Mouse (Mus musculus) liver, embryonic 12.5 days (tissue): ENCODE data around the gene Phc2. TPM values are rescaled to one million over a fixed set of nuclear protein-coding genes. Genes with fewer than 3 reads are reported as not detected.

Source experiments
- ATAC-seq: fragments of 200-750 bp; cut with Nextera tagmentation; 2 replicates; pipeline ENCODE4 v1.8.0; 2017; ENCODE audit warnings: moderate number of reproducible peaks, mild to moderate bottlenecking, moderate library complexity
- H3K27ac ChIP-seq: fragments of 300-500 bp; sonication (generic); 2 replicates; pipeline ENCODE4 v1.5.1; 2016; ENCODE audit warnings: mild to moderate bottlenecking
- H3K27me3 ChIP-seq: fragments of 300-500 bp; sonication (generic); replicated peaks from 2 replicates; pipeline ENCODE4 v1.6.1; 2016; ENCODE audit warnings: mild to moderate bottlenecking, moderate library complexity
- H3K36me3 ChIP-seq: fragments of 300-500 bp; sonication (generic); 2 replicates; pipeline ENCODE4 v1.6.1; 2016; ENCODE audit warnings: mild to moderate bottlenecking, moderate library complexity
- H3K4me1 ChIP-seq: fragments of 300-500 bp; sonication (generic); 2 replicates; pipeline ENCODE4 v1.6.1; 2016
- H3K4me2 ChIP-seq: fragments of 300-500 bp; sonication (generic); 2 replicates; pipeline ENCODE4 v1.6.1; 2016; ENCODE audit warnings: mild to moderate bottlenecking, moderate library complexity
- H3K4me3 ChIP-seq: fragments of 300-500 bp; sonication (generic); 2 replicates; pipeline ENCODE4 v1.5.1; 2016; ENCODE audit warnings: mild to moderate bottlenecking, moderate library complexity
- H3K9ac ChIP-seq: fragments of 300-500 bp; sonication (generic); 2 replicates; pipeline ENCODE4 v1.6.1; 2016; ENCODE audit warnings: mild to moderate bottlenecking, moderate library complexity
- H3K9me3 ChIP-seq: fragments of 300-500 bp; sonication (generic); replicated peaks from 2 replicates; pipeline ENCODE4 v1.6.1; 2016; ENCODE audit warnings: mild to moderate bottlenecking, moderate library complexity
- WGBS: fragments of 180-500 bp; shearing (Covaris S2); methylation state at CpG from one replicate; pipeline ENCODE4 v1.1.7; 2016; ENCODE audit not compliant: insufficient replicate concordance; 5-methylcytosine and 5-hydroxymethylcytosine counted together
- polyA plus RNA-seq: library from polyadenylated mRNA; unstranded; fragments of >200 nt; fragmentation: Nextera tagmentation; extraction: Ambion mirVana; gene quantifications from 2 replicates; pipeline ENCODE4 v1.2.1, GENCODE M21; 2016

The Phc2 gene
- polyA plus RNA-seq, 1 experiment from 2014 or later, result 33.2 TPM

DNA sequence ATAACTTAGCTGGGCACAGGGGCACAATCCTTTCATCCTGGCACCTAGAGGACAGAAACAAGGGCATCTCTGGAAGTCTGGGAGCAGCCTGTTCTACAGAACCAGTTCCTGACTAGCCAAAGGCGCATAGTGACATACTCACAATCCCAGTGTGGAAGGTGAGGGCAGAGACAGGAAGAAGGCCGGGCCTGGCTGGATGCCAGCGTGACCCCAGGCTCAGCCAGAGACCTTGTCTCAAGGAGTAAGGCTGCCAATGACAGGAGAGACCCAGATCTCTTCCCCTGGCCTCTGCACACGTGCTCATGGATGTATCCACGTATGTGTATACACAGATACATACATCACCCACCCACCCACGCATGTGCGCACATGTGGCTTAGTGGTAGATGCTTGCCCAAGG, 127.5 kb downstream of the Phc2 start:
- Histone ChIP-seq H3K4me1 (peaks cover 23% of the 10 kb centered on the region), H3K9ac (no peak overlapping the region), H3K27me3 (no peaks in the 10 kb centered on the region), H3K4me3 (no peak overlapping the region), H3K4me2 (no peak overlapping the region), H3K36me3 (peaks cover 100% of the 10 kb centered on the region), H3K9me3 (no peaks in the 10 kb centered on the region), H3K27ac (no peak overlapping the region)
- 82% methylated on average over 7 of the region's 7 CpGs for WGBS
- no peak for ATAC-seq

DNA sequence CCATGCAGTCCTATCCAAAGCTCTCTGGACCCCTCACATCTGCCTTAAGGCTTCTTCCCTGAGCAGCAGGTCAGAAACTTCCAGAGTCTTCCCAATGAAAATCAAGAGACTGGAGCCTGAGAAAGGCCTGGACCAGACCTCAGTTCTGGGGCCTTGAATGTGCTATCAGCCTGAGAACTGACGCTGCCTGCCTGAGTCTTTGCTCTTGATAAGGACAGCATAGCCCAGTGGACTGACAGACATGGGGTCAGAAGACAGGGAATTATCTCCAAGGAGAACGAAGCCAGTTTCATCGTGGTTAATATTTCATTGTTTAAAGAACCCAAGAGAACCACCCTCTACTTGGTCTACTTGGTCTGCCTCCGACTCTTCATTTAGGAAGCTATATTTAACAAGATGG, 128.1 kb downstream of the Phc2 start:
- Histone ChIP-seq H3K9me3 (no peaks in the 10 kb centered on the region), H3K27me3 (no peaks in the 10 kb centered on the region), H3K9ac (peak overlapping the region; percentile 35), H3K4me3 (no peak overlapping the region), H3K4me2 (no peak overlapping the region), H3K27ac (no peak overlapping the region), H3K36me3 (peaks cover 100% of the 10 kb centered on the region), H3K4me1 (peaks cover 19% of the 10 kb centered on the region)
- WGBS, result 23% methylated on average over 4 of the region's 4 CpGs
- ATAC-seq, result peak; percentile 59; the same call in 1 of the 2 replicates

DNA sequence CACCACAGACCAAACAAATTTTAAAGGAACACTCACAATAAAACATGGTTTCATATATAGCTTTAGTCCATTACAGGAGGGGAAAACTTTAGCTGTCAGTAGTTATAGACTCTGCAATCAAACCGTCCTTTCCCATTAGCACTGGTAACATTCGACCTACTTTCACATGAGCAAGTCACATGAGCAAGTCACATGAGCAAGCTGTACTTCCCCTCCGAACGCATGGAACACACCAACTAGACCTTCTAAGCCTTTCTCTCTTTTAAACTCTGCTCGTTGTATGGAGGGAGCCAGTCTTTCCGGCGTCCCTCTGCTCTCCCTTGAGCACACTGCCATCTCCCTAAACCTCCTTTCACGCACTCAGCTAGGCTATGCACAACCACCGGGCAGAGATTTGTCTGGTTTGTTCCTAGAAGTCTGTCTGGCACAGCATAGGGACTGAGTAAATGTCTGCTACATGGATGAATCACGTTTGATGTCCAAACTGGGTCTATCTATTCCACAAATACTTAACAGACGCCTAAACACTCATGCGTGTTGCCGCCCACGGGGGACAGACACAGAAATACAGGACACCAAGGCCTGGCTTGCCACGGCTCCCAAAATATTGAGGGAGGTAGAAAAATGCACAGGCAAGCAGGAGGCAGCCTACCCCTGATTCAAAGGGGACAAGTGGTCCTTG, 130.6 kb downstream of the Phc2 start:
- ATAC-seq, result no peak
- H3K9me3 ChIP-seq, result no peaks in the 10 kb centered on the region
- 79% methylated on average over 15 of the region's 15 CpGs for WGBS
- no peak overlapping the region for H3K4me3 ChIP-seq
- peaks cover 20% of the 10 kb centered on the region for H3K4me1 ChIP-seq
- no peak overlapping the region for H3K4me2 ChIP-seq
- H3K27me3 ChIP-seq, result no peaks in the 10 kb centered on the region
- no peak overlapping the region for H3K9ac ChIP-seq
- no peak overlapping the region for H3K27ac ChIP-seq
- H3K36me3 ChIP-seq, result peaks cover 89% of the 10 kb centered on the region

DNA sequence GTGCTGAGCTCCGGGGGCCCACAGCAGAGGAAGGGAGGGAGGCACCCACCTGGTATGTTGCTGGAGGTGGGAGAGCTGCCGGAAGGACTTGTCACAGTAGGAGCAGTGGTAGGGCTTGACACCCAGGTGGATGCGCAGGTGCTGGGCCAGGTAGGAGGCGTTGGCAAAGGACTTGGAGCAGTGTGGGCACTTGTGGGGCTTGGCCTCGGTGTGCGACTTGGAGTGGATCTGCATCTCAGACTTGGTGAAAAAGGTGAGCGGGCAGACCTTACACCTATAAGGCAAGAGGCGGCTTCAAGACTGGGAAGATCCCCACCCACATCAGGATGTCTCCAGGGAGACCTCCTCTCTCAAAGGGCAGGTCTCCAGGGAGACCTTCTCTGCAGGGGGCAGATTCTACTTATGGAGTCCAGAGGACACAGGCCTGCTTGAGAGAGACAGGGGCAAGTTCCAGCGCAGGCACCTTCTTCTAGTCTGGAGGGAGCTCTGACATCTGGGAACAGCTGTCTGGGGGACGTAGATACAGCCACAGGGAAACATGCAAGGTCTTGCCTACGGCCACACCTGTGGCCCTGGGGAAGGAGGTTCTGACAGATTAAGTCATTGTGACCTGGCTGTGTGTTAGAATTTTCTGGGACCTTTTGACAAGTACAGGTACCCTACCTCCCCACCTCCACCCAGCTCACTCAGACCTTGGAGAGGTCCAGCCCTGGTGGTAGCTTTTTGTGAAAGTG, 131.6 kb downstream of the Phc2 start:
- H3K36me3 ChIP-seq, result peaks cover 83% of the 10 kb centered on the region

DNA sequence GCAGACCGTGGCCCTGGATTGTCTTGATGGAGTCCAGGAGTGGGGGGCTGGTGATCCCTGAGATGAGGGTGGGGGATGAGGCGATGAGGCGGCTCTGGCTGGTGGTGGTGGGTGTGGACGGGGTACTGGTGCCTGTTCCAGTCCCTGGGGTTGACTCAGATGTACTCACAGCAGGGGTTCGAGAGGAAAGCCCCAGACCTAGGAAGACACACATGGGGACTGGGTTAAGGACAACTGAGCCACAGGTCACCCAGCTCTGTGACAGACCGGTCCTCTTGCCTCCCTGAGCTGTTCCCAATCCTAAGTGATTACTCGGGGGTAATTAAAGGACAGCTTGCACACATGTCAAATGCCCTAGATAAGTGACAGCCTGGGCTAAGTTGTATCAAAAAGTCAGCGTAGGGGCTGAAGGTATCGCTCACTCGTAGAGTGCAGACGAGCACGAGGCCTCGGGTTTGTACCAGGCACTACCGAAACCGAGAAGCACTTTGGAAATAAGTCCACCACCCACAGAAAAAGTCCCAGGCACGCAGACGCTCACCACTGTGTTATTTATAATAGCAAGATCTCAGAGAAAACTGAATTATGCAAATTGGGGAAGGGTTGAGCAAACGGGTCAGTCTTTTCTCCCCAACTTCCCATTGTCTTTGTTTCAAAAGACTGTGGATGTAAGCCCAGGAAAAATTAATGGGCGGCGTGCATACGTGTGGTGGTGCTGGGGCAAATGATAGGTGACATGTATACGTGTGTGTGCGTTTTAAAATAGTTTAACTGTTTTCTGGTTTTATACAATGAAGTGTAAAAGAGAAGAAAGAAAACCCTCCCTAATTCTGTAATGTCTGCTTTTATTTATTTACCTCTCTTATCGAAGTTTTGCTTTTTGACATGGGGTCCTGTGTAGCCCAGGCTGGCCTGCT, 132.8 kb downstream of the Phc2 start:
- H3K27me3 ChIP-seq, result no peaks in the 10 kb centered on the region
- H3K36me3 ChIP-seq, result peaks cover 74% of the 10 kb centered on the region
- no peak overlapping the region for H3K9ac ChIP-seq
- no peak overlapping the region for H3K4me2 ChIP-seq
- H3K4me3 ChIP-seq, result no peak overlapping the region
- 86% methylated on average over 24 of the region's 24 CpGs for WGBS
- H3K4me1 ChIP-seq, result peaks cover 29% of the 10 kb centered on the region
- ATAC-seq, result no peak
- H3K27ac ChIP-seq, result no peak overlapping the region
- no peaks in the 10 kb centered on the region for H3K9me3 ChIP-seq

More for the DNA sequence above, 131.6 kb downstream of the Phc2 start:
- Histone ChIP-seq H3K4me1 (peaks cover 30% of the 10 kb centered on the region), H3K27me3 (no peaks in the 10 kb centered on the region), H3K9me3 (no peaks in the 10 kb centered on the region), H3K9ac (no peak overlapping the region), H3K4me2 (no peak overlapping the region), H3K4me3 (no peak overlapping the region), H3K27ac (no peak overlapping the region)
- no peak for ATAC-seq
- 86% methylated on average over 11 of the region's 11 CpGs for WGBS

DNA sequence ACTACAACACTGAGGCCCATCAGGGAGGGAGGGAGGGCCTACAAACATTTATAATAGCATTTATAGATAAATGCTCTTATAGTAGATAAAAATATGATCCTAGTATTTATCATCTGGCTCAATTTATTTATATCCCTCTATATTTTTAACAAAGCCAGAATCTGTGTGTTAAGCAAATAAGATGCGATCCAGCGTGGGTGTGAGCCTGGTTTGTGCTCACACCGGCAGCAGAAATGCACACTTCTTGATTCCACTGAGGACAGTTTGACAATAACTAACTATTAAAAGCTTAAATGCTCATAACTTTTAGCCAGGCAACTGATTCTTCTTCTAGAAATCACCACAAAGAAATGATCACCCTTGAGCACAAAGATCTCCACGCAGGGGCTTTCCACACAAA, 133.6 kb downstream of the Phc2 start:
- Histone ChIP-seq H3K4me2 (no peak overlapping the region), H3K9me3 (no peaks in the 10 kb centered on the region), H3K4me3 (no peak overlapping the region), H3K36me3 (peaks cover 72% of the 10 kb centered on the region), H3K9ac (no peak overlapping the region), H3K27ac (no peak overlapping the region), H3K27me3 (no peaks in the 10 kb centered on the region), H3K4me1 (peaks cover 20% of the 10 kb centered on the region)
- ATAC-seq, result no peak
- WGBS, result 88% methylated on average over 4 of the region's 4 CpGs

DNA sequence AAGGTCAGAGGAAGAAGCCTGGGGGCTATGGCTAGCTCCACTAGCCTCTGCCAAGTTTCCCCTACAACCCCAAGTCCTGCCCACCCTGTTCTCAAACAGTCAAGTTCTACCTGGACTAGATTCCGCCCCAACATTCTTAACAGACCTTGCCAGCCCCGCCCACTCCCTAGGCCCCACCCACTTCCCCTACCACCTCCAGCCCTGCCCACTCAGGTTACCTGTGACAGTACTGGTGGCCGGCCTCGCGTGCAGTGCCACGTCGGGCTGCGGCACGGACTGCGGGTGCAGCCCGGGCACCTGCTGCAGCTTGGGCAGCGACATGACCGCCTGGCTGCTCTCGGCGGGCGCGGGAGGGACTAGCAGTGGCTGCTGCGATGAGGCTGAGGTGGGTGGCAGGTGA, 135.1 kb downstream of the Phc2 start:
- Histone ChIP-seq H3K36me3 (peaks cover 71% of the 10 kb centered on the region), H3K4me2 (peak overlapping the region; percentile 47), H3K9me3 (no peaks in the 10 kb centered on the region), H3K27me3 (no peaks in the 10 kb centered on the region), H3K27ac (no peak overlapping the region), H3K4me3 (peak overlapping the region; percentile 30), H3K4me1 (peaks cover 24% of the 10 kb centered on the region), H3K9ac (no peak overlapping the region)
- no peak for ATAC-seq
- WGBS, result 63% methylated on average over 18 of the region's 18 CpGs

DNA sequence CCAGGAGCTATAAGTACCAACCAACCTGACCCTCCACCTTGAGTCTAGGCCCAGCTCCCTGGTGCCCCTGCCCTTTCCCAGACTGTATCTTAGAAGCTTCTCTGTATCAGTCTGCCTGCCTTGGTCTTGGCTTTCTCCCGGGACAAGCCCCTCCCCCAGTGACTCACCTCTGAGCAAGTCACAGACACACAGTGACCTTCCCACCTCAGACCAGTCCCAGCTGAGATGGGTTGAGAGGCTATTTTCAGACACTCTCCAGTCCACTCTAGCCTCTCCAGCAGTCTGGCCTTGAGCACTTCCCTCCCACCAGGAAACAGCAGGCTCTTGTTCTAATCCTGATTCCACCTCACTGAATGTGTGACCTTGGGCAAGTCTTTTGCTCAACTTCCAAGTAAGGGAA, 139.2 kb downstream of the Phc2 start:
- Histone ChIP-seq H3K9me3 (no peaks in the 10 kb centered on the region), H3K4me3 (no peak overlapping the region), H3K9ac (no peak overlapping the region), H3K36me3 (peaks cover 37% of the 10 kb centered on the region), H3K4me1 (peaks cover 60% of the 10 kb centered on the region), H3K27me3 (no peaks in the 10 kb centered on the region), H3K4me2 (no peak overlapping the region), H3K27ac (no peak overlapping the region)
- ATAC-seq, result no peak
- WGBS, result 11% methylated on average over 1 of the region's 1 CpGs

DNA sequence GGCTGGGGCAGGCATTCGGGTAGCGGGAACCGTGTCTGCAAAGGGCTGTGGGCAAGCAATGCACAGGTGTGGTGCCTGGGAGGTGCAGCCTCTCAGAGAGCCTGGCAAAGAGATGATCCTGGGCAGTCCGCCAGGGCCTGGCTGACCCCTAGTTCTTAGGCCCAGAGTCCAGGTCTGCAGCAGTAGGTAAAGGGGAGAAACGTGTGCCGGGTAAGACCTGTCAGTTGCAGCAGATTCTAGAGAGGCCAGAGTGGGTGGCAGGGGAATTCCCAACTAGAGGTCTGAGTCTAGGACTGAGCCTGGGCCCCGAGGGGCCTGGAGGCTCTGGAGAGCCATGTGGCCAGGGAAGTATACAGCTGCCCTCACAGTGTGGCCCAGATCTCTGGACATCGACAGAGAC, 139.7 kb downstream of the Phc2 start:
- ATAC-seq, result no peak
- Histone ChIP-seq H3K9me3 (no peaks in the 10 kb centered on the region), H3K9ac (no peak overlapping the region), H3K4me1 (peaks cover 64% of the 10 kb centered on the region), H3K27ac (no peak overlapping the region), H3K27me3 (no peaks in the 10 kb centered on the region), H3K36me3 (peaks cover 36% of the 10 kb centered on the region), H3K4me2 (no peak overlapping the region), H3K4me3 (no peak overlapping the region)
- WGBS, result 85% methylated on average over 8 of the region's 8 CpGs

DNA sequence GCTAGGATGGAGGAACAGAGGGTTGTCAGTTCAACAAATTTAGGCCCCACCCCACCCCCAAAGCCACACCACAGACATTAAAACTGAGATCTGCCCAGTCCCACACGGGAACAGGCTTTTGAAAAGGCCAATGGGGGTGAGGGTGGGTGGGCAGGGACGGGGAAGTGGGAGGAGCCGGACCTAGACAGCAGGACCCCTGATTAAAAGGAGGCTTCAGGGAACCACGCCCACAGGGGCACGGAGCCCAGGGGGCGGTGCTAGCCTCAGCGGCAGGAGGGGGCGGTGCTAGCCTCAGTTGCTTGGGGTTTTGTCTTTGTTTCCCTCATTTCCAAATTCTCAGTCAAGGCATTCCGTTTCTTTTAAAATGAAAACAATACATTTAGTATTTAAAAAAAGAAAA, 141.1 kb downstream of the Phc2 start:
- Histone ChIP-seq H3K4me2 (peak overlapping the region; percentile 55), H3K27ac (no peak overlapping the region), H3K4me3 (0 out of 2 replicates have a peak overlapping the region, but pooled peaks have one; percentile 10), H3K36me3 (peaks cover 24% of the 10 kb centered on the region; the same call in 1 of the 2 replicates), H3K27me3 (no peaks in the 10 kb centered on the region), H3K9me3 (no peaks in the 10 kb centered on the region), H3K4me1 (peaks cover 61% of the 10 kb centered on the region), H3K9ac (no peak overlapping the region)
- 6% methylated on average over 9 of the region's 9 CpGs for WGBS
- ATAC-seq, result peak; percentile 38; the same call in 1 of the 2 replicates

DNA sequence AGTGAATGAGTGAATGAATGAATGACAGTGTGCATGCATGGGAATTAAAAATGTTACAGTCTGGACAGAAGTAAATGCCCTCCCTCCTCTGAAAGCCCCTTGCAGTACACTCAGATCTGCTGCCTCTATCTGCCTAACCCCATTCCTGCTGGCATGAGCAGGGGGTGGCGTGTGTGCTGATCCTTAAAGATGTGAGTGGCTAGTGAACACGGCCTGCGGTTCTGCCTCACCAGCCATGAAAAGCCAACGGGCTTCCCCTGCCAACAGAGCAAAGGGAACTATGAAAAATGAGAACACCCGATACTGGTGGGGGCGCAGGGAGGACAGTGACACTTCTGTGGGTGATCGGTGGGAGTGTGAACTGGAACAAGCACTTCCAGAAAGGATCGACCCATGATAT, 142.3 kb downstream of the Phc2 start:
- no peak overlapping the region for H3K9ac ChIP-seq
- no peak overlapping the region for H3K4me2 ChIP-seq
- peaks cover 63% of the 10 kb centered on the region for H3K4me1 ChIP-seq
- no peaks in the 10 kb centered on the region for H3K9me3 ChIP-seq
- 72% methylated on average over 8 of the region's 8 CpGs for WGBS
- no peak for ATAC-seq
- peaks cover 23% of the 10 kb centered on the region; the same call in 1 of the 2 replicates for H3K36me3 ChIP-seq
- no peaks in the 10 kb centered on the region for H3K27me3 ChIP-seq
- H3K4me3 ChIP-seq, result no peak overlapping the region
- no peak overlapping the region for H3K27ac ChIP-seq
